Mouse (Mus musculus) embryonic facial prominence, embryonic 10.5 days (tissue): Measurements from ENCODE around the gene Patj. TPM values are rescaled to one million over a fixed set of nuclear protein-coding genes. Genes with fewer than 3 reads are reported as not detected.
"Not testable (repeated sequence)": the region's sequence is repeated elsewhere in the genome, so short reads cannot be mapped to it uniquely, and the experiment has no call there.

Source experiments
- DNase-seq: peaks from one replicate; pipeline ENCODE4 v3.0.0-alpha.2; 2017; ENCODE audit warnings: low spot score
- H3K27ac ChIP-seq: fragments of 300-500 bp; sonication (generic); replicated peaks from 2 replicates; pipeline ENCODE4 v1.5.1; 2016; ENCODE audit warnings: mild to moderate bottlenecking
- H3K27me3 ChIP-seq: fragments of 300-500 bp; sonication (generic); replicated peaks from 2 replicates; pipeline ENCODE4 v1.6.1; 2016; ENCODE audit warnings: low read depth, mild to moderate bottlenecking; ENCODE audit not compliant: poor library complexity, severe bottlenecking
- H3K36me3 ChIP-seq: fragments of 300-500 bp; sonication (generic); replicated peaks from 2 replicates; pipeline ENCODE4 v1.6.1; 2016; ENCODE audit warnings: mild to moderate bottlenecking, moderate library complexity
- H3K4me1 ChIP-seq: fragments of 300-500 bp; sonication (generic); 2 replicates; pipeline ENCODE4 v1.6.1; 2016
- H3K4me3 ChIP-seq: fragments of 300-500 bp; sonication (generic); 2 replicates; pipeline ENCODE4 v1.5.1; 2016; ENCODE audit warnings: mild to moderate bottlenecking, moderate library complexity
- H3K9me3 ChIP-seq: fragments of 300-500 bp; sonication (generic); 2 replicates; pipeline ENCODE4 v1.6.1; 2016; ENCODE audit warnings: mild to moderate bottlenecking
- WGBS: fragments of 180-500 bp; shearing (Covaris S2); methylation state at CpG from one replicate; pipeline ENCODE4 v1.1.7; 2016; 5-methylcytosine and 5-hydroxymethylcytosine counted together
- polyA plus RNA-seq: library from polyadenylated mRNA; unstranded; fragments of >200 nt; fragmentation: Nextera tagmentation; extraction: Ambion mirVana; gene quantifications from 2 replicates; pipeline ENCODE4 v1.2.1, GENCODE M21; 2016

Gene Patj
- polyA plus RNA-seq, 1 experiment from 2014 or later = 17.8 TPM

DNA sequence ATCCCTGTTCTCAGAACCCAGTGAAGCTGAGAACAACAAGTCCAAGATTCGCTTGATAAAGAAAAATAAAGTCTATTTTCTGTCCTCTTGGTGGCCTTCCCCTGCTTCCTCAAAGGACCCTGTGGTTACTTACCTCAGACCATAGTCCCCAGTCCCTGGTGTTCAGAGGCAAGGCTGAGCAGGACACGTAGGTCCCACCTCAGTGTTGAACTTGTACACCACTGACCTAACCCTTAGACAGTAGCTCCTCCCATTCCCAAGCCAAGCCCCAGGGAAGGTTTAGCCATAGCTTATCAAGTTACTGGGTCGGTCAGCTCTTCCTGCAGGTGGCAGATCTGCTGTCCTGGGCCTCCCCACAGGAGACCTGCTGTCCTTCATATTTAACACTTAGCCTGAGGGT, 303.3 kb downstream of the Patj start:
- Histone ChIP-seq H3K27ac (no peak overlapping the region), H3K4me1 (peaks cover 26% of the 10 kb centered on the region), H3K9me3 (no peaks in the 10 kb centered on the region), H3K4me3 (no peak overlapping the region), H3K36me3 (no peaks in the 10 kb centered on the region), H3K27me3 (no peaks in the 10 kb centered on the region)
- DNase-seq = no peak
- 41% methylated on average over 3 of the region's 3 CpGs for WGBS

DNA sequence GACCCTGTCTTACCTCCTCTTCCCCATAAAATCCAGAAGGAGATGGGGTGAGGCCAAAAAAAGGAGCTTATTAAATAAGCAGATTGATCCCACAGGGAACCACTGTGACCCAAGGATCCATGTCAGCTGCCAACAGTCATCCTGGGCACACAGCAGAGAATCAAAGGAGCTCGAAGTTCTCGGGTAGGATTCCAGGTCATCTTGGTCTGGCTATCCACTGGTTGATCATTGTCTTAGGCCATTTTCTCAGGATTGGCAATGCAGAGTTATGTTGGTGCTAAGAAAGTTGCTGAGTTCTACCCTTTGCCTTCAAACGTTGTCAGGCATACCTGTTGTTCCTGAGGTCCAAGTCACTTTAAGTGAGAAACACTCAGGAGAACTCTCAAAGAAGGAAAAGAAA, 304.6 kb downstream of the Patj start:
- WGBS = 90% methylated on average over 3 of the region's 3 CpGs
- DNase-seq = no peak

DNA sequence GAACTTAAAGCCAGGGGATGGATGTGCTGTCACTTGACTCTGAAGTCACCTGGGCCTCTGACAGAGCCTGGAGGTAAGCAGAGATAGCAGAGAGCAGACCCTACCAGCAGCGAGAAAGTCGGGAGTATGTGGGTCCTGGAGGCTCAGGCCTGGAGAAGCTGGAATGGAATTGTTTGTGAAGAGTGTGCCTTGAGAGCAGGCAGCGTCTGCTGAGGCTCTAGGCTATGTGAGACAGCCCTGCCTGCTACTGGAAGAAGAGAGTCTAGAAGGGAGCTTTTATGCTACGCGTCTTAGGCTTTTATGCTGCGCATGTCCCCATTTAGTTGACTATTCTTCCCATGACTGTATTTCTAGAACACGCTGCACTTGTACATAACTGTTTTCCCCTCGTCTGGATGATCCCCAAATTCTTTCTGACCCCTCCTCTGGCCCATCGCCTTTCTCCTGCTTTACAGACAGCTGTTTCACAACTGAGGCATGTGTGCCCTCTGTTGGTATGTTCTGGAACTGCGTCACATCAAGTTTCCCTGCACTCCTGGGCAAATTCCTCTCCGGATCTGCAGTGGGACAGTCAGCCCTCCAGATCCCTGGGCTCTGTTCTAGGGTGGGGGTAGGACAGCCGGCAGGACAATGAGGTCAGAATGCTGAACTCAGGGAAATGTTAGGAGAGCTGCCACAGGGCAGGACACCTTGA, 306.8 kb downstream of the Patj start:
- H3K27ac ChIP-seq = 0 out of 2 replicates have a peak overlapping the region, but pooled peaks have one; percentile 24
- no peaks in the 10 kb centered on the region for H3K9me3 ChIP-seq
- H3K4me1 ChIP-seq = peaks cover 26% of the 10 kb centered on the region
- no peaks in the 10 kb centered on the region for H3K36me3 ChIP-seq
- no peak overlapping the region for H3K4me3 ChIP-seq
- H3K27me3 ChIP-seq = no peaks in the 10 kb centered on the region
- WGBS = 28% methylated on average over 12 of the region's 12 CpGs
- DNase-seq = peak; percentile 80

More for the DNA sequence above, 304.6 kb downstream of the Patj start:
- no peaks in the 10 kb centered on the region for H3K9me3 ChIP-seq
- no peak overlapping the region for H3K4me3 ChIP-seq
- peaks cover 26% of the 10 kb centered on the region for H3K4me1 ChIP-seq
- no peaks in the 10 kb centered on the region for H3K27me3 ChIP-seq
- no peak overlapping the region for H3K27ac ChIP-seq
- no peaks in the 10 kb centered on the region for H3K36me3 ChIP-seq

DNA sequence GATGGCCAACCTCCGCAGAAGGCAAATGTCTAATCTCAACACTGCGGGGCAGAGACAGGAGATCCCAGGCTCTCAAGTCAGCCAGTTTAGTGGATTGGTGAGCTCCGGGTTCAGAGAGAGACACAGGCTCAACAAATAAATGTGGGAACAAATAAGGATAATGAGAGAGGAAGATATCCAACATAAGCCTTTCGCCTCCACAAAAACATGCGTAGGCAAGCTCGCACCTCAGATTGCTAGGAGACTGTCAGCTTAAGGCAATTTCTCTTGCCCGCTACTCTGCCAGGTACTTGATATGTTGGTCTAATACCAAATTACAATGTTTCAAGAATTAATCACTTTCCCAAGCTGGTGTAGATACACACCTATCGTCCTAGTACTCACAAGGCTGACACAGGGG, 315.3 kb downstream of the Patj start:
- no peaks in the 10 kb centered on the region for H3K36me3 ChIP-seq
- H3K27ac ChIP-seq = no peak overlapping the region
- WGBS = 95% methylated on average over 8 of the region's 8 CpGs
- no peaks in the 10 kb centered on the region for H3K9me3 ChIP-seq
- DNase-seq = no peak
- no peak overlapping the region for H3K4me3 ChIP-seq
- no peaks in the 10 kb centered on the region for H3K27me3 ChIP-seq
- no peaks in the 10 kb centered on the region for H3K4me1 ChIP-seq

DNA sequence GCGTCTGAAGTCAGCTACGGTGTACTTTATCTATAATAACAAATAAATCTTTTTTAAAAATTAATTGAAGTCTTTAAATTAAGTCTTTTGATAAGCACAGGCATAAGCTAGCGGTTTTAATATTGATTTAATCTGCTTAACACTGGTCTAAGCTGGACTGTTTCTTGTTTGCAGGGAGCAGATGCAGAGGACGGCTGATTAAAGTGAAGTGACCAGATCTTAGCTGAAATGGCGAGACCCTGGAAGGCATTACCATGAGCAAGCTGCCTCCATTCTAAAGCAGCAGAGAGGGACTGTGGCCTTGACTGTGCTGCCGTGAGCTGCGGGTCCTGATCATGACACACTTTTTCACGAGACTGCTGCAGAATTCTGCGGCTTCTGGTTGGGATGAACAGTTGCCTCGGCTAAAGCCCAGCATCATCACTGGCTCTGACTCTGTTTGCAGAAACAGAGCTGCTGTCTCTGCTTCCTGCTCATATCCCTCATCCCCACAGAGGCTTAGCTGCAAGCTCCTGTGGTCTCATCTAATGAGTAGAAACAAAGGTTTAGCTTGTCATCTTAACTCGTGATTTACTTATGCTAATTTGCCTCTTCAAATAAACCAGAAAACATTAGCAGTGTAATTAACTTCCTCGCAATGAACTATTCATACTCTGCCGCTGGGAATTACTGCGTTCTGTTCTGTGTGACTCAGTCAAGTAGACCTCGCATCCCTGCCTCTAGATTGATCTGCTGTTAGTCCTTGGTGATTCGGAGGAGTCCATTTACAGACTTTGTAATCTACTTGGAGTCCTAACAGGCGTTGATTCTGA, 322.4 kb downstream of the Patj start:
- DNase-seq = no peak
- Histone ChIP-seq H3K27me3 (no peaks in the 10 kb centered on the region), H3K4me3 (no peak overlapping the region), H3K27ac (no peak overlapping the region), H3K36me3 (no peaks in the 10 kb centered on the region), H3K9me3 (no peaks in the 10 kb centered on the region), H3K4me1 (no peaks in the 10 kb centered on the region)
- WGBS = 84% methylated on average over 17 of the region's 17 CpGs

DNA sequence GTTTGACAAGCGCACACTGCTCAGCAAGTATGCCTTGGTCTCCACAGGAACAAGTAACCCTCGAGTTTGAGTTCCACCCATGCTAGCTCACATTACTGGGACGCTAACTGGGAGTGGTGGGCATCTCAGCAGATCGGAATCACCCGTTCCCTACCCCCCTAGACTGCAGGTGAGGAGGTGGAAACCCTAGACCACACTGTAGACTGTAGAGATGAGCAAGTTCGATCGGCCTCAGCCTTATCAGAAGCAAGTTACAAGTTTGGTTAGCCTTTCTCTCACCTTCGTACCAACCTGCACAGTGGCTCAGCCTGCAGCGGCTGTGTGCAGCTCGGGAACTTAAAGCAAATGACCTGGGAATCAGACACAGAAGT, 322.9 kb downstream of the Patj start:
- Histone ChIP-seq H3K4me3 (no peak overlapping the region), H3K9me3 (no peaks in the 10 kb centered on the region), H3K36me3 (no peaks in the 10 kb centered on the region), H3K27me3 (no peaks in the 10 kb centered on the region), H3K4me1 (no peaks in the 10 kb centered on the region), H3K27ac (no peak overlapping the region)
- WGBS = 86% methylated on average over 10 of the region's 10 CpGs
- no peak for DNase-seq

DNA sequence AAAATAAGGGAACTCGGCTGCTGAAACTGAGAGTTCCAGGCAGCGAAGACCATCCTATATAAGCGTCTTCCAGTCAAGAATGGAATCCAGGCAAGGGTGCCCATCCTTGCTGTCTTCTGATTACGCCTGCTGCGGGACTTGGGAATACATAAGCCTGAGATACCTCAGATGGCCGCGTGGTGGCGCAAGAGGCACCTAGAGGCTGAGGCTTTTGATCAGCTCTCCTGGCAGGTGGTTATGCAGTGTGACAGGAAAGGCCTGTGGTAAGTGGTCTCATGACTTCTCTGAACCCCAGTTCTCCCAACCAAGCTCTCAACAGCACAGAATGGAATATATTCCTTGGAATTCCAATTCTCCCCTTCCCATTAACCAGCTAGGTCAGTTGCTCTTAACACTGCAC, 326.9 kb downstream of the Patj start:
- Histone ChIP-seq H3K27ac (no peak overlapping the region), H3K4me3 (no peak overlapping the region), H3K9me3 (no peaks in the 10 kb centered on the region), H3K4me1 (peaks cover 11% of the 10 kb centered on the region), H3K36me3 (no peaks in the 10 kb centered on the region), H3K27me3 (peaks cover 21% of the 10 kb centered on the region)
- DNase-seq = peak; percentile 83
- WGBS = 9% methylated on average over 8 of the region's 8 CpGs

DNA sequence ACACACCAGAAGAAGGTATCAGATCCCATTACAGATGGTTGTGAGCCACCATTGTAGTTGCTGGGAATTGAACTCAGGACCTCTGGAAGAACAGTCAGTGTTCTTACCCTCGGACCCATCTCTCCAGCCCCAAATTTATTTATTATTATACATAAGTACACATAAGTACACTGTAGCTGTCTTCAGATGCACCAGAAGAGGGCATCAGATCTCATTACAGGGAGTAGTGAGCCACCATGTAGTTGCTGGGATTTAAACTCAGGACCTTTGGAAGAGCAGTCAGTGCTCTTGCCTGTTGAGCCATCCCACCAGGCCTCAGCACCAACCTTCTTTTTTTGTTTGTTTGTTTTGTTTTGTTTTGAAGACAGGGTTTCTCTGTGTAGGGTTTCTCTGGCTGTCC, 329.1 kb downstream of the Patj start:
- H3K36me3 ChIP-seq, H3K4me3 ChIP-seq, DNase-seq, H3K27ac ChIP-seq, H3K9me3 ChIP-seq: not testable (repeated sequence)
- Histone ChIP-seq H3K4me1 (peaks cover 21% of the 10 kb centered on the region), H3K27me3 (peaks cover 40% of the 10 kb centered on the region)
- 83% methylated on average over 1 of the region's 1 CpGs for WGBS

DNA sequence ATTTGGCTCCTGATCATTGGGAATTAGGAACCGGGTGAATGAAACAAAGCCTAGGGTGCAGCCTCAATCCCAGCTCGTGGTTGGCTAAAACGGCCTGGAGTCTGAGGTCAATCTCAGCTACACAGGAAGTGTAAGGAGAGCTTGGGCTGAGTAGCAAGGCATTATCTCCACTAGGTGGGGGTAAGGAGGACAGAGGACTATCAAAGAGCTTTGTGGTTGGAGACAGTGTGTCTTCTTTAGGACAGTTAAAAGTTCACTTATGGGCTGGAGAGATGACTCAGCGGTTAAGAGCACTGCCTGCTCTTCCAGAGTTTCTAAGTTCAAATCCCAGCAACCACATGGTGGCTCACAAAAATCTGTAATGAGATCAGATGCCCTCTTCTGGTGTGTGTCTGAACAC, 329.9 kb downstream of the Patj start:
- Histone ChIP-seq H3K27me3 (peaks cover 40% of the 10 kb centered on the region), H3K27ac (no peak overlapping the region), H3K4me1 (peaks cover 21% of the 10 kb centered on the region), H3K9me3 (no peaks in the 10 kb centered on the region), H3K36me3 (no peaks in the 10 kb centered on the region), H3K4me3 (no peak overlapping the region)
- DNase-seq = peak; percentile 29
- 34% methylated on average over 4 of the region's 4 CpGs for WGBS

DNA sequence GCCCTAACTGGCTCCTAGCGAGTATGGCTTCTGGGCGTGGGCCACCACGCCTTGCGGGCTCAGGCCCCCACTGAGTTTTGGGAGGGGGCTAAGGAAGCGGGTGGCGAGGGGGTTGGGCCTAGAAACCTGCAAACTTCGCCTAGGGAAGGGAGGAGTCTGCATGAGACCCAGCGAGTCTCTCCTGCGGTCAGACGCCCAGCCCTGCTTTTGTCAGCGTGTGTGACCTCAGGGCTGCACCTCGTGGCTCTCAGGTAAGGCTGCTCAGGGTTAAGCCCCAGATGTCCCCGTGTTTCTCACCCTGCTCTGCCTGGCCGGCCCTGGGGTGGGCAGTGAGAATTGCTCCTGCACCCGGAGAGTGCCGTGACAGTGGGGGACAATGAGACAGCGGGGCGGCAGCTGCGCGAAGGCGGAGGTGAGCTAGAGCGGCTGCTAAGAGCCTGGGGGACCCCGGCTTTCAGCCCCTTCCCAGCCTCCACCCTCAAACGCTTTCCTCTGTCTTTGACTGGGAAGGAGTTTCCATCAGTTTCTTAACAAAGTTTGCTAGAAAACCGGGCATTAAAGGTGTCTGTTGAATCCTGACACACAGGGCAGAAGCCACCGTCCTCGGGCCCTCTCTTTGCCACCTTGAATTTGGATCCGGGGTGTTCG, 331.1 kb downstream of the Patj start, which contains the start of gene L1td1:
TSS of gene L1td1 (plus strand) at position 145 of the 648 bp plus-strand sequence.
- peak; percentile 52 for DNase-seq
- H3K27ac ChIP-seq = peak within 1 kb of the TSS; percentile 60; the same call in 1 of the 2 replicates
- H3K4me3 ChIP-seq = peak within 1 kb of the TSS; percentile 54
- H3K4me1 ChIP-seq = peaks cover 21% of the 10 kb centered on the region
- H3K36me3 ChIP-seq = no peaks in the 10 kb centered on the region
- 3% methylated on average over 29 of the region's 29 CpGs for WGBS
- H3K9me3 ChIP-seq = no peaks in the 10 kb centered on the region
- H3K27me3 ChIP-seq = peaks cover 40% of the 10 kb centered on the region

DNA sequence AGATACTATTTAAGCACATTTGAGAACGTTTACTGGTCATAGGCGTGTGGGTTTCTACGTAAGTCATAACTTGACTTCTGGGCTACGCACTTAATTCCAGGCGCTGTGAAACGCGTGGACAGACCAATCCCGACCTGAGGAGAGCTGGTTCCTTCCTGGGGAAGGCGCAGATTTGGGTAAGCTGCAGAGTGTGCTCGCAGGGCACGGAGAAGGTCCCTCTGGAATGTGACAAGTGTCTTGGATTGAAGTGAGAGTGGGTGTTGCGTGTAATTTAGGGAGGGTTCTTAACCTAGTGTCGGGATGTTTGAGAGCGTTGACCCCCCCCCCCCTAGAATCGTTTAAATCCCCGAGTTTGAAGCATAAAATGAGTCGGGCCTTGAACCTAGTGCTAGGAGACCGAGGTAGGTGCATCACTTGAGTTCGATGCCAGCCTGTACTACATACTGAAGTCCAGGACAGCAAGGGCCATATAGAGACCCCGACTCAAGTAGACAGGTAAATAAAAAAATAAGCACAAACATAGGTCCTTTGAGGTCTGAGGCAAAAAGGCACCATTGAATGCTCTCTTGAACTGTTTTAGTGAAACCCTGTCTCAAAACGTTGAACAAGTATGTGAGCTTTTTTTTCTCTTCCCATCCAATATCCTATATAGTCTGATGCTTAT, 331.8 kb downstream of the Patj start:
- Histone ChIP-seq H3K27ac (no peak overlapping the region), H3K9me3 (no peaks in the 10 kb centered on the region), H3K27me3 (peaks cover 40% of the 10 kb centered on the region), H3K36me3 (no peaks in the 10 kb centered on the region), H3K4me1 (peaks cover 21% of the 10 kb centered on the region), H3K4me3 (peak overlapping the region; percentile 54)
- WGBS = 2% methylated on average over 21 of the region's 21 CpGs
- DNase-seq = peak; percentile 39

DNA sequence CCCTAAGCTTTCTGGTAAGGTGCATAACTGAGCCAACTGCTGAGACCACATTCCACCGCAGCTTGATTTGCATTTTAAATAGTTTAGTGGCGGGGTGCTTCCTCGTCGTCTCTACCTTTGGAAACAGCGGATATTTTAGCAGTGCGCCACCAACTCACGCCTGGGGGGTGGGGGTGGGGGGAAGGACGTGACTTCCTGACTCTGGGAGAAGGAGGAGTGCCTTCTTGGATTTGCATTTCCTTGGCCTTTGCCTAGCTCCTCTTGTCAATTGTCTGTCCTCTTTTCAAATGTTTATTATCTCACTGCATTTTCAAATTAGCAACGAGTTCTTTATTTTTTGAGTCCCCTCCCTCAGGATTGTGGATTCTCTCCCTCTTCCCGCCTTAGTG, 332.4 kb downstream of the Patj start:
- peak overlapping the region; percentile 54 for H3K4me3 ChIP-seq
- no peaks in the 10 kb centered on the region for H3K36me3 ChIP-seq
- peaks cover 40% of the 10 kb centered on the region for H3K27me3 ChIP-seq
- H3K27ac ChIP-seq = no peak overlapping the region
- H3K9me3 ChIP-seq = no peaks in the 10 kb centered on the region
- peaks cover 21% of the 10 kb centered on the region for H3K4me1 ChIP-seq
- under 1% methylated on average over 10 of the region's 10 CpGs for WGBS
- peak; percentile 34 for DNase-seq
